Mouse (Mus musculus) ES-E14 (cell line): ENCODE data around the gene Adcy9.

Experiments
- CHD2 ChIP-seq: IDR thresholded peaks from 2 replicates; pipeline ENCODE4 v1.6.1; 2014; ENCODE audit warnings: mild to moderate bottlenecking, low read depth, low read length, inconsistent platforms
- ZC3H11A ChIP-seq: IDR thresholded peaks from 2 replicates; pipeline ENCODE4 v1.6.1; 2012; ENCODE audit warnings: low read depth, mild to moderate bottlenecking, inconsistent platforms, low read length, borderline replicate concordance
- ZNF384 ChIP-seq: IDR thresholded peaks from 2 replicates; pipeline ENCODE4 v1.6.1; 2012; ENCODE audit warnings: low read depth, low read length, inconsistent platforms

- no peak for TF ChIP-seq ZNF384
- no peak for TF ChIP-seq ZC3H11A
- TF ChIP-seq CHD2, result no peak
These were observed 22.7 kb downstream of the Adcy9 start for GRCm38 (mm10) chr16:4397636-4398035.
